Mouse (Mus musculus): ENCODE measurements at regions not wholly inside any gene's neighbourhood (a gene's known extent, or its start where the extent isn't known, plus 50 kb on each side); places are given as distances from the start of the nearest gene placed in this dataset.

GRCm38 (mm10) chr17:83964454-83965211 is 116.9 kb upstream of the Haao start:
- H3K4me3 ChIP-seq, result no peak overlapping the region
- peak overlapping the region; percentile 43; the same call in 1 of the 2 replicates for H3K27ac ChIP-seq
- no peak for DNase-seq (ENCODE audit: low spot score in 2 of 2)
- no peak for TF ChIP-seq CTCF (conservative IDR thresholded peaks at IDR 0.05)

- Histone ChIP-seq H3K4me3 (no peak overlapping the region), H3K27ac (no peak overlapping the region)
- no peak for TF ChIP-seq CTCF (conservative IDR thresholded peaks at IDR 0.05)
- DNase-seq (ENCODE audit: low spot score in 2 of 2), result no peak
These were observed 115.8 kb upstream of the Haao start for GRCm38 (mm10) chr17:83963561-83963960.

GRCm38 (mm10) chr17:83962841-83963240 is 115.1 kb upstream of the Haao start:
- Histone ChIP-seq H3K27ac (0 out of 2 replicates have a peak overlapping the region, but pooled peaks have one; percentile 48), H3K4me3 (no peak overlapping the region)
- TF ChIP-seq CTCF (conservative IDR thresholded peaks at IDR 0.05), result no peak
- no peak for DNase-seq (ENCODE audit: low spot score in 2 of 2)

GRCm38 (mm10) chr17:83962126-83962525 is 114.4 kb upstream of the Haao start:
- no peak overlapping the region for H3K4me3 ChIP-seq
- no peak for DNase-seq (ENCODE audit: low spot score in 2 of 2)
- no peak for TF ChIP-seq CTCF (conservative IDR thresholded peaks at IDR 0.05)
- peak overlapping the region; percentile 48 for H3K27ac ChIP-seq

- no peak for TF ChIP-seq CTCF (conservative IDR thresholded peaks at IDR 0.05)
- no peak for DNase-seq (ENCODE audit: low spot score in 2 of 2)
- no peak overlapping the region for H3K4me3 ChIP-seq
- peak overlapping the region; percentile 81; the same call in 1 of the 2 replicates for H3K27ac ChIP-seq
These were observed 113.1 kb upstream of the Haao start for GRCm38 (mm10) chr17:83960821-83961220.

GRCm38 (mm10) chr17:83960158-83960557 is 112.4 kb upstream of the Haao start:
- TF ChIP-seq CTCF (conservative IDR thresholded peaks at IDR 0.05), result no peak
- no peak for DNase-seq (ENCODE audit: low spot score in 2 of 2)
- Histone ChIP-seq H3K27ac (peak overlapping the region; percentile 81; the same call in 1 of the 2 replicates), H3K4me3 (no peak overlapping the region)

GRCm38 (mm10) chr17:83959159-83959848 is 111.5 kb upstream of the Haao start:
- H3K4me3 ChIP-seq, result peak overlapping the region; percentile 11; the same call in 1 of the 2 replicates

GRCm38 (mm10) chr17:83958706-83959105 is 110.9 kb upstream of the Haao start:
- no peak overlapping the region for H3K4me3 ChIP-seq
- H3K27ac ChIP-seq, result peak overlapping the region; percentile 81
- no peak for TF ChIP-seq CTCF (conservative IDR thresholded peaks at IDR 0.05)
- DNase-seq (ENCODE audit: low spot score in 2 of 2), result no peak

More at GRCm38 (mm10) chr17:83959159-83959848, 111.5 kb upstream of the Haao start:
- H3K27ac ChIP-seq, result peak overlapping the region; percentile 81
- no peak for TF ChIP-seq CTCF (conservative IDR thresholded peaks at IDR 0.05)
- no peak for DNase-seq (ENCODE audit: low spot score in 2 of 2)

- DNase-seq (ENCODE audit: low spot score in 2 of 2), result no peak
- H3K27ac ChIP-seq, result peak overlapping the region; percentile 81
- H3K4me3 ChIP-seq, result no peak overlapping the region
- no peak for TF ChIP-seq CTCF (conservative IDR thresholded peaks at IDR 0.05)
These were observed 110.1 kb upstream of the Haao start for GRCm38 (mm10) chr17:83957661-83958540.

GRCm38 (mm10) chr17:83956821-83957565 is 109.2 kb upstream of the Haao start:
- no peak for TF ChIP-seq CTCF (conservative IDR thresholded peaks at IDR 0.05)
- peak overlapping the region; percentile 91 for H3K27ac ChIP-seq
- DNase-seq (ENCODE audit: low spot score in 2 of 2), result no peak
- H3K4me3 ChIP-seq, result no peak overlapping the region

- no peak for DNase-seq (ENCODE audit: low spot score in 2 of 2)
- TF ChIP-seq CTCF (conservative IDR thresholded peaks at IDR 0.05), result no peak
- Histone ChIP-seq H3K27ac (peak overlapping the region; percentile 91), H3K4me3 (no peak overlapping the region)
These were observed 108.2 kb upstream of the Haao start for GRCm38 (mm10) chr17:83955978-83956377.

- DNase-seq (ENCODE audit: low spot score in 2 of 2), result no peak
- no peak for TF ChIP-seq CTCF (conservative IDR thresholded peaks at IDR 0.05)
- H3K27ac ChIP-seq, result peak overlapping the region; percentile 91
- no peak overlapping the region for H3K4me3 ChIP-seq
These were observed 107.4 kb upstream of the Haao start for GRCm38 (mm10) chr17:83955058-83955697.
